Mouse (Mus musculus): ENCODE results near the gene Lcor.

The Lcor gene

DNA sequence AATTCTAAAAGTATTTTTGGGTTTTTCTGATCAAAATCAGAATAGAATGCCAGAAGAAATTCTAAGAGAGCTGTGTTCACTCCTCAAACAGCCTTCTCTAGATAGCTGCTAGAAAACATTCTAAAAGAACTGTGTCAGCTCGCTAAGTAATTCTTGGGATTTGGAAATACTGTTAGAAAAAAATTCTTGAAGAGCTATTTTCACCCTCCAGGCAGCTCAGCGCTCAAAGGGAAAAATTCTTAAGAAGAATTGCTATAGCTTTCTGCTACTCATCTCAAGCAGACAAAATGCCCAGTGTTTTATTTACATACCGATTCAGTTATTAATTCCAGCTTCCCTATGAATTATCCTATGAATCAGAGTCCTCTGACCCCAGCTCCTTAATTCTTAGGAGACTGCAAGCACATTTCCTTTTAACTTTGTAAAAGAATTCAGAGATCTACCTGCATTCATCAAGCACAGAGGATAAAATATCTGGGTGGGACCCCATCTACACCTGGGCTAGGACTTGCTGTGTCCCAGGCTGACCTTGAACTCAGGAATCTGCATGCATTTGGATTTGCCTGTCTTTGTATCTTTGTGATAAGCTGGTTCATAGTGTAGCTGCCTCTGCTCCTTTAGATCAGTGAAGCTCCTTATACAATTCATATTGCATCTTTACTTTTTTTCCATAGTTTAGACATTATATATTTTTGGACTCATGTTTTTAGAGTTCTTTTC, 5.7 kb upstream of the Lcor start:
- peak; percentile 63 for DNase-seq (ENCODE audit: low read depth, low spot score)

DNA sequence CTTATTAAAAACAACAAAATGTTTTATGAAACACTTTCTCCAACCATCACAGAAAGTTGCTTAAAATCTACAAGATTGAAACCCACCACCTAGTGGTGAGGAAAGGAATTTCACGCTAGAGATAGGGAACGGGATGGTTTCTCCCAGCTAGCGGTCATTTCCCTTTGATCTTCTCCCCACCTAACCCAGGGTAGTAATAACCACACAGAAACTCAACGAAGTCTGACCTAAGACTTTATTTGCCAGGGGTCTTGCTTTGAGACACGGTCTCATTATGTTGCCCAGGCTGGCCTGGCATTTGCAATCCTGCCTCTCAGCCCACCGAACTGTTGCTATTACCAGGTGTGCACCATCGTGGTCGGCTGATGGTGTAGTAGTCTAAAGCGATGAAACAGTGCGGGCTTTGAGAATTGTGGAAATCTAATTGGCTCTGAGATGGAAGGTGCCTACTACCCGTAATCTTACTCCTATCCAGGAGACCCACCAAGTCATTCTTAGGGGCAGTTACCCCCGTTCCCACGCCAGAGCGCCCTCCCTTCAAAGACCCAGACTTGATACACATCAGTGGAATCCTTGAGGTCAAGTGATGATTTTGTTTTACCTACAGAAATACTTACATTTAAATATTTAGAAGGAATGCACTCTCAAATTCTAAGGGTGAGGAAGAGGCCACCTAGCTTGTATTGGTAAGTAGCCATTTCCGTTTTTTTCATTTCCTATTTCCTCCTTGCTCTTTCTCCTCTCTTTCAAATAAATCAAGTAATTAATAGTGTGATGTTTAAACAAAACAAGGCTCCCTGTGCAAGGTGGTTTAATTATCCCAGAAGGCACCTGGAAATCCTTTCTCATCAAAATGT, 1.2 kb upstream of the Lcor start:
- peak; percentile 81 for DNase-seq (ENCODE audit: low read depth, low spot score)

DNA sequence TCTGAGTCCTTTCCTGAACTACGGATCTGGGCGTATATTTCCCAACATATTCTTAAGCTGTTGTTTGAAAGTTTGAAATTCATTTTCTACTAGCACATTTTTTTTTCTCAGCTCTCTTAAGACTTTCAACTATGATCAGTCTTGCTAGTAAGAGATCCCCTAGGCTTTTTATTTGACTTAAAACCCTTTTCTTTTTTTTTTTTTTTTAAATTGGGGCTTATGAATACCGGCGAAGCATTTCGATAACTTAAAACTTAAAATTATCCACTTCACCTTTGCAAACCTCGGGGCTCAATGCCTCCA, 599 bp upstream of the Lcor start:
- no peak for DNase-seq (ENCODE audit: low read depth, low spot score)

DNA sequence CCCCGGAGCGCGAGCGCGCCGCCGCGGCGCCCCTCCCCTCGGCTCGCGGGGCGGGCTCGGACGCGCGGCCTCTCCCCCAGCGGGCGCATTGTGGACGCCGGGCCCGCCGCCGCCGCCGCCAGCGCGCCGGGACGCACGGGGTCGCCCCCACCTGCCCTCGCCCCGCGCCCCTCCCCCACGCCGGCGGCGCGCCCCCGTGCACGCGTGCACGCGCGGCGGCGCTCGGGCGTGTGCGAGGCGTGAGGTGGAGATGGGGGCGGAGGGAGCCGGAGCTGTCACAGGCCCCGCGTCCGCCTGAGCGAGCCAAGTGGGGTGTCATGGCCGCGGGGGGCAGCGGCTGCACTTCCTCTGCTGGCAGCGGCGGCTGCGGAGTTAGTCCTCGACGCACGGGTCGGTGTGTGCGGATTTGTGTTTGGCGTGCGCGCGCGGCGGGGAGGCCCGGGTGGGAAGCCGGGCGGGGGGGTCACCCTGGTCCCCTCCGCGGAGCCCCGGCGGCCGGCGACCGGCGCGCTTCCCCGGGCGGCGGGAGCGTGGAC, 540 bp downstream of the Lcor start:
- peak; percentile 66 for DNase-seq (ENCODE audit: low read depth, low spot score)

DNA sequence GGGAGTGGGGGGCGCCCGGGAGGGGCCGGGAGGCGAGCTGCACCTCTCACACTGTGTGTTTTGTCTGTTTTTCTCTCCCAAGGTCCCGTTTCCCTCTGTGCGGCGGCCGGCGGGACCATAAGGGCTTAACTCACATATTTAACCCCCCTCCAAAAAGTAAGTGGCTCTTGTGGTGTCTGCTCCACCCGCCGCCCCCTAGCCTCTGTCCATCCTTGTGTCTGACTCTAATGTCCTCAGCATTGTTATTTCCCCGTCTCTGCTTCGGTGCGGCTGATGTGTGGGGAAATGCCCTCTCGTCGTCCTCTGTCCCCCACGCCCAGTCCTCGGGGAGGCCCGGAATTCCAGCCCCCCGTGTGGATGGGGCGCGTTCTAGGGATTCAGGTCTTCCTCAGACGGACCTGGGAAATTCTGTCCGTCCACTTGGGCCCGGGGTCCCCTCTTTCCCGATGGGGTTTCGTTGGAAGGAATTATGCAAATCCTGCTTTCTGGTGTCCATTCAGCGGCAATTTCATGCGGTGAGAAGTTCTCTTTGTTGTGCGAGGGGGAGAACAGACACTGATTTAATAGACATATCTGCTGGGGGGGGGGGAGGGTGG, 1.1 kb downstream of the Lcor start:
- peak; percentile 38 for DNase-seq (ENCODE audit: low read depth, low spot score)

DNA sequence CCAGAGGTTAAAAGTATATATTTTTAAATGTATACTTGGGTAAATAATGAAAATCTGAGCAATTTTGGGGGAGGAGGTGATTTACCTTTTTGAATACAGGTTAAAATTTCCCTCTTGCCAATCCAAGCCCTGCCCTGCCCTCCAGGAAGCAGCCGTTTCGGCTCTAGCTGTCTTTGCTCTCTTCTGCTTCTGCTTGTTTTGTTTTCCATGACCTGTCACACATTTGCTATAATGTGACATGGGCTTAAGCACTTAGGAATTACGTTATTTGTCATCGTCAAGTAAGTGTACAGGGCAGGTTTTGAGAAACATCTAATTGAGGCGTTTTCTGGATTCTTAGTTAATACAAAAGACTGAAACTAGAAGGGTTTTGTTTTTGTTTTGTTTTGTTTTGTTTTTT, 1.9 kb downstream of the Lcor start:
- no peak for DNase-seq (ENCODE audit: low read depth, low spot score)

DNA sequence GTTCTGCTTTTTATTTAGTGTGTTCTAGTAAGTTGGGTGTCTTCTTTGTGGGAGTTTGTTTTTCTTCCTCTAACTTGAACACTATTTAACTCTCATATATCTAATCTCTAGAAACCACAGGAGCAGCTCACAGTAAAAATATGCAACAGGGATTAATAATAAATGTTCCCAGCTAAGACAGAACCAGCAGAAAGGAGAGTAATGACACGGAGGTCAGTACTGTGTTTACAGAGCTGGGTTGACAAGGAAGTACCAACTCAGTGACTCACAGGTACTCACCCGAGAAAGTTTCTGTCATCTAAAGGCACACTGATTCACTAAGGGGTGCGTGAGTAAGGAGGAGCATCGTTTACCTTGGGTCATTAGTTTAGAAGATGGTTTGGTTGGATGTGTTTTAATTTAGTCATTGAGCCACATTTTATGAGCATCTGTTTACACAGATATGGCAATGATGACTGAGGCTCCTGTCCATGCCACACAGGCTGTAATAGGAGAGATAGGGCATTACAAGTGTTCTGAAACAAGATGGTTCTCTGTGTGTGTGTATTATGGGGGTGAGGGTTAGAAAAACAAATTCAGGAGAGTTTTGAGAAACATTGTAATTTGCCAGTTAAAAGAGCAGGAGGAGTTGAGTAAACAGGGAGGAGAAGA, 13.1 kb downstream of the Lcor start:
- no peak for DNase-seq (ENCODE audit: low read depth, low spot score)

DNA sequence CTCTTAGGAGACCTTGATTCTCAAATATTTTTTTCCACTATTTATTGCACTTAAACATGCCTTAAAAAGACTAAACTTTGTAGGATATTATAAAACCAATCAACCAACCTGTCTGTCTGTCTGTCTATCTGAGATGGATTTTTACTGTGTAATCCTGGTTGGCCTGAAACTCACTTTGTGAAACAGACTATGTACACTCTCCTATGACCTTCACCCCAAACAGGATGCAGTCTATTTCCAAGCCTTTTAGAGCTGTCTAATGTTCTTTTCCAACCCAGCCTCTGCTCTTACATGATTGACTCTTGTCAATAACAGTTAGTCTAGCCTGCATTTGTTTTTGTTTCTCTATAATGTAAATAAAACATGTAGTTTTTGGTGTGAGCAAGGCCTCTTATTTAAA, 13.6 kb downstream of the Lcor start:
- no peak for DNase-seq (ENCODE audit: low read depth, low spot score)

DNA sequence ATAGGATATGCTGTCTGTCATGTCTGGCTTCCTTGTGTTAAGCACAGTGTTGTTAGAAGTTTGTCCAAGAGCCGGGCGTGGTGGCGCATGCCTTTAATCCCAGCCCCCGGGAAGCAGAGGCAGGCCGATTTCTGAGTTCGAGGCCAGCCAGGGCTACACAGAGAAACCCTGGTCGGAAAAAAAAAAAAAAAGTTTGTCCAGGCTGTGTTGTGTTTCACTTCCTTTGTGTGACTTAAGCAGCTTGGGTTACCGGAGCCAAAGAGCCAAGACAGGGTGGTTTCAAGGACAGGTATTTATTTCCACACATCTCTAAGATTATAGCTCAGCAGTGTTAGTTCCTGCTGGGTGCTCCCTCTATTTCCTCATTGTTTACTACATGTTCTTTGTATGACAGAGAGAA, 25.4 kb downstream of the Lcor start:
- DNase-seq (ENCODE audit: low read depth, low spot score) = no peak

DNA sequence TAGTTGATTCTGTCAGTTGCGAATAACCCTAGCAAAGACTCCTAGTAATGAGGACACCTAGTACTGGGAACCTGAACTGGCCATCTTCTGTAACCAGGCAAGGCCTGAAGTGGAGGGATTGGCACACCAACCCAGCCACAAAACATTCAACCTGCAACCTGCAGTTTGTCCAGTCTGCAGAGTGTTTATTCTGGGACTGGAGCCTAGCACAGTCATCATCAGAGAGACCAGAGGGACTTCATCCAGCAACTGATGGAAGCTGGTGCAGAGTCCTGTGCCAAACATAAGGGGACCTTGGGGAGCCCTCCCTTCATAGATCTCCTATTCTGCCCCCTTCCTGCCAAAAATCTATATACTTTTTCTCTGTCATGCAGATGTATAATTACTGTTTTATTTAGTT, 32.4 kb downstream of the Lcor start:
- no peak for DNase-seq (ENCODE audit: low read depth, low spot score)

DNA sequence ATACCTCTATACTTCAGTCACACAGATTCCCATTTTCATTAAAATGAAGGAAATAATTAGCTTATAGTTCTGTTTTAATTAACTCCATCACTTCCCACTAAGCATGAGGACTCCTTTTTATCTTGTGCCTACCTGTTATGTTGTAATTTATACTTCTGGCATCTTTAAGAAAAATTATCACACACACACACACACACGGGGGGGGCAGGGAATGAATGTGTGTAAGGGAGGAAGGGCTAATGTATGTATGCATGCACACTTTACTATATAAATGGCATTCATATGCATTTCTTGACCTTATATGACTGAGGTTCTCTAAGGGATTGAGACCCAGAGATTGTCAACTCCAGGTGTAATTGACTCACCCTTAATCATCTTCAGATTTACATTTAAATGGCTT, 33.1 kb downstream of the Lcor start:
- no peak for DNase-seq (ENCODE audit: low read depth, low spot score)

DNA sequence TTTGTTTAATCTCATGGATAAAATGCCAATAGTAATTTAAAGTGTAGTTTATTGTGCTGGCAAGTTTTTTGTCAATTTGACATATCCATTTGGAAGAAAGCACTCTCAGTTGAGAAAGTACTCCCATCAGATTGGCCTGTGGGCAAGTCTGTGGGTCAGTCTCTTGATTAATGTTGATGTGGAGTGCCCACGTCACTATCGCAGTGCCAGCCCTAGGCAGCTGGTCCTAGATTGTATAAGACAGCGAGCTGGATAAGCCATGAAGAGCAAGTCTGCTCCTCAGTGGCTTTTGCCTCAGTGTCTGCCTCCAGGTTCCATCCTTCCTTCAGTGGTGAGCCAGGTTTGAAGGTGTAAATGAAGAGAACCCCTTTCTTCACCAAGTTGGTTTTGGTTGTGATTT, 34.6 kb downstream of the Lcor start:
- DNase-seq (ENCODE audit: low read depth, low spot score) = no peak

DNA sequence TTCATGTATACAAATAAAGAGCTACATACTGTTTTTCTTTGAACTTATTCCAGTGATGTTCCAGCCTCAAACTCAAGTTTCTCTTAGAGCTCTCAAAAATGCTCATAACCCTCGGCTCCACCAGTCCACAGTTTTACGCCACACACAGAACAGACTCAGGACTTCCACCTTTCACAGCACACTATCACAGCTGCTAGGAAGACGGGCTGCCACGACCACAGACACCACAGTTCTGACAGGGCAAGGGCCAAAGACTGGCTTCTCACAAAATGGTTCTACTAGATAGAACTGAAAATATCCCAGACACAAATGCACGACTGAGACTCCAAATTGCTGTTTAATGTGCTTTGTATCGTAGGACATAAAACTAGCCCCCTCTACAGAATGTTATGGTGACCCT, 36.7 kb downstream of the Lcor start:
- no peak for DNase-seq (ENCODE audit: low read depth, low spot score)

DNA sequence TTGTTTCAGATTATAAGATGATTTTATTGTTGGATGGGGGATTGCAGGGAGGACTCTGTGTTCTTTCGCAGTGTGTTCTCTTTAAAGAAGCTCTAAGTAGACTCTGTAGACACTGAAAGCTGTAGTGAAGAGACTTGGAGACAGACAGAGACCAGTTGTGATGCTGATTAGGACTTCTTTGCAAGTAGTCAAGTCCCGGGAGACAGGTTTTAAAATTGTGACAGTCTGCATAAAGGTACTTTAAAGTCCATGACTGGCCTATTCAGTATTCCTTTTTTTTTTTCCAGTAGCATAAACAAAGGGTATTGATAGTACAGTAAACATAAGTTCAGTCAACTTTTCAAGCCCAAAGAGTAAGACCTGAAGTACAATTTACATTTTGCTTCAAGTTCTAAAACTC, 39.8 kb downstream of the Lcor start:
- peak; percentile 51 for DNase-seq (ENCODE audit: low read depth, low spot score)

DNA sequence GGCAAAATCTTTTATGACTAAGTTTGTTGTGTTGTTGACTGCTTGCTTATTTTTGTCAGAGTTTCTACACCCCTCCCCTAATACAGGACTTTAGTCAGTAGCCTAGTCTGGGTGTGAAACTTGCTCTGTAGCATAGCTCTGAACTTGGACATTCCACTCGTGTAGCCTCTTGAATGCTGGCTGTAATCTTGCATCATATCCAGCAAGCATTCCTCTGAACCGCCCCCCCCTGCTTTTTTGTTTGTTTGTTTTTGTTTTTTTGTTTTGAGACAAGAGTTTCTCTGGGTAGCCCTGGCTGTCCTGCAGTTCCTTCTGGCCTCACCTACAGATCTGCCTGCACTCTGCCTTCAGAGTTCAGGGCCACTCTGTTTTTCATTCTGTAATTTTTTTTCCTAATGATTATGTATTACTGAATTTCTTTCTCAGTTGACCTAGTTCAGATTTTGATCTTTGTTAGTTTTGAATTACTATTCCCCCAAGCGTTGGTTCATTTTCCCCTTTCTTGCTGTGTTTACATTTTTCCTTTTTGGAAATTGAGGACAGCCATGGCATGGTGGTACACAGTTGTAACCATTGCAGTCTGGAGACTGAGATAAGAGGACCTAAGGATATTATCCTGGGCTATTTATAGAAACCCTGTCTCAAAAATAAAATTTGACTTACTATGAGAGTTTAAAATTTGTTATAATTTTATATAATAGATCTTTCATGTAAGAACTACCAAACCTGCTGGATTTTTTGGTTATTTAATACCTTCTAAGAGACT, 41.5 kb downstream of the Lcor start:
- no peak for DNase-seq (ENCODE audit: low read depth, low spot score)

DNA sequence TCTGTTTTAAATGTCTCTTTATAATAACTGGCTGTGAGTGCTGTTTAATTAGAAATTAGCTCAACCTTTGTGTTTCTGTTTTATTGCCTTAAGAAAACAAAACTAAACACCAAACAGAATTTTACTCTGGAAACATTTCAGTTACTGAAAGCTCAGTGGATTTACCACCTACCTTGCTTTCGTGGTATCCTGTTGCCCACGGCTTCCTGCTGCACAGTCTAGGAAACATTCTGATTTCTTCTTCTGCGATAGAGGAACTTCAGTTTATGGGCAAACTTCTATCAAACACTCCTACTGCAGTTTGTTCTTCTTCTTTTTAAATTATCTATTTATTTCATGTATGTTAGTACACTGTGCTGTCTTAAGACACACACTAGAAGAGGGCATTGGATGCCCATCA, 46.7 kb downstream of the Lcor start:
- no peak for DNase-seq (ENCODE audit: low read depth, low spot score)

DNA sequence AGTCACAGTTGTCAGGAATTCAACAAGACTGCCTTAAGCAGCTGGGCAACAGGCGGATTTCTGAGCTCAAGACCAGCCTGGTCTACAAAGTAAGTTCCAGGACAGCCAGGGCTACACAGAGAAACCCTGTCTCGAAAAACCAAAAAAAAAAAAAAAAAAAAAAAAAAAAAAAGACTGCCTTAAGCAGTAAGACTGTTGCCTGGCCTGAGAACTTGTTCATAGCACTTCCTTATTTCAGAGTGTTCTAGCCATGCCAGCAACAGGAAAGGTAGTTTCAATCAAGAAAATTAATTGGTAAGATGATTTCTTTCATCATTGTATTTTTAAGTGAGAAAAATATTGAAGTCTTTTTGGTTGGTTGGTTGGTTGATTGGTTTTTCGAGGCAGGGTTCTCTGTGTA, 51.6 kb downstream of the Lcor start:
- DNase-seq (ENCODE audit: low read depth, low spot score) = no peak

DNA sequence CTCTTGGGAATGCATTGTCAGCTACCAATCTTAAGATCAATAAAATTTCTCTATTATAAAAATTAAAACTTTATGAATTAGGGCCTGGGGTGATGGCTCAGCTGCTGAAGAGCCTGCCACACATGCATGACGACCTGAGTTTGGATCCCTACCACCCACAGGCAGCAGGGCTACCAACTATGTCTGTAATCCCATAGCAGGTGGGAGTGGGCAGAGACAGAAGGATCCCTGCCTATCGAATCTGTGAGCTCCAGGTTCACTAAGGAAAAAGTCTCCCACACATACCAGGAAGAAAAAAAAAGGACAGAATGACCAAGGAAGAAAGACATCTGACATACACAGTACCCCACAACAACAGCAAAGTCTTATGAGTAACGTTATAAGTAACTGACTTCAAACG, 74.5 kb downstream of the Lcor start:
- no peak for DNase-seq (ENCODE audit: low read depth, low spot score)

DNA sequence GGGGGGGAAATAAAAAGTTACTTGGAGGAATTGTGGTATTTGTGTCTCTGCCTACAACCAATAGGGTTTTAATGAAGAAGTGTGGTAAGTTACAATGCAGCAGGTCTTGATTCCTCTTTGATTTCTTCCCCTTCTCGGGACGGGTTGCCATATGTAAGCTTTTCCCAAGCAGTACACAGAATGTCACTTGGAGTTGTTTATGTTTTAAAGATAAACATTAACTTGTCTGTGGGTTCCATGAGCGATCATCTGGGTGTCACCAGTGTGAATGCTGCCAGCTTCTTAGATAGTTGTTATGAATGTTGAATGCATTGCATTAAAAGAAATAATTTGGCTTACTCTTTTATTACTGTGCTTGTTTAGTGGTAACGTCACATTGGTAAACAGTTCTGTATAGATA, 75.1 kb downstream of the Lcor start:
- no peak for DNase-seq (ENCODE audit: low read depth, low spot score)

DNA sequence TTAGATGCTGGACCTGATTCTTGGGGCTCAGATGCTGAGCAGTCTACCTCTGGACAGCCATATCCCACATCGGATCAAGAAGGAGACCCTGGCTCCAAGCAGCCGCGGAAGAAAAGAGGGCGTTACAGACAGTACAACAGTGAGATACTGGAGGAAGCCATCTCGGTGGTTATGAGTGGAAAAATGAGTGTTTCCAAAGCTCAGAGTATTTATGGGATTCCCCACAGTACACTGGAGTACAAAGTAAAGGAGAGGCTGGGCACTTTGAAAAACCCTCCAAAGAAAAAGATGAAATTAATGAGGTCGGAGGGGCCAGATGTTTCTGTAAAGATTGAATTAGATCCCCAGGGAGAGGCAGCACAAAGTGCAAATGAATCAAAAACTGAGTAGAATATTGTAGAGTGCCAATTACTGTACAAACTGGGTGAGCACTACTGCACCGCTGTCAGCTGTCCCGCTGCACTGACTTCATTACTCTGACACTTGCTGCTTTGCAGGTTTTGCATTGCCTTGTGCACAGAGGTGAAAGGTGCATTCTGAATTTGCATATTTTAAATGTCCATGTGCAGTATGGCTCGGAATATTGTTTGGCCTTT, 76.6 kb downstream of the Lcor start:
- DNase-seq (ENCODE audit: low read depth, low spot score) = no peak

DNA sequence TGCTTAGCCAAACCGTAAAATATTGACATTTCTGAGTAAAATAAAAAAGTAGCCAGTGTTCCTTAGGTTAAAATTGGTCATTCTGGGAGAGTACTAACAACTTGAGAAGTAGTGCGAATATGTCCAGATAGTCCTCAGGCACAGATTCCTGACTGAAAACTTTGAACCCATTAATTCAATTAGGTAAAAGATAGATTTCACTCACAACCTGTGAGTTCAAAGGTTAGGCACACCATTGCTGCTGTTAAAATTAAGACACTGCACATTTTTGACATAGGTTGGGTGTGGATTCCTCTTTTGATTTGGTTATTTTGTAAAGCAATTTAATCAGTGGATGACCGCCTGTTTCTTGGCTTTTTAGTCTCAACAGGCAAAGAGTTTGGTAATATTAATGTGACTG, 78.4 kb downstream of the Lcor start:
- DNase-seq (ENCODE audit: low read depth, low spot score) = no peak
